Mouse (Mus musculus) lung, embryonic 14.5 days (tissue): ENCODE data around the gene Map4k3. TPM values are rescaled to one million over a fixed set of nuclear protein-coding genes. Genes with fewer than 3 reads are reported as not detected.
A peak's percentile ranks its signal among the peaks of the same experiment; 100 is the strongest.

Experiments
- ATAC-seq: fragments of 200-750 bp; cut with Nextera tagmentation; 2 replicates; pipeline ENCODE4 v1.8.0; 2017; ENCODE audit warnings: mild to moderate bottlenecking, moderate TSS enrichment, moderate library complexity; ENCODE audit not compliant: insufficient read depth
- DNase-seq: peaks from one replicate; pipeline ENCODE4 v3.0.0-alpha.2; 2015
- H3K27ac ChIP-seq: fragments of 300-500 bp; sonication (generic); 2 replicates; pipeline ENCODE4 v1.5.1; 2014; ENCODE audit warnings: low read depth, mild to moderate bottlenecking, moderate library complexity
- H3K27me3 ChIP-seq: fragments of 300-500 bp; sonication (generic); 2 replicates; pipeline ENCODE4 v1.6.1; 2014; ENCODE audit warnings: low read length, control low read depth; ENCODE audit not compliant: insufficient read depth
- H3K36me3 ChIP-seq: fragments of 300-500 bp; sonication (generic); 2 replicates; pipeline ENCODE4 v1.6.1; 2014; ENCODE audit warnings: control low read depth; ENCODE audit not compliant: insufficient read depth
- H3K4me1 ChIP-seq: fragments of 300-500 bp; sonication (generic); 2 replicates; pipeline ENCODE4 v1.6.1; 2014; ENCODE audit warnings: antibody characterized with exemption, control low read depth; ENCODE audit not compliant: insufficient read depth
- H3K4me2 ChIP-seq: fragments of 300-500 bp; sonication (generic); 2 replicates; pipeline ENCODE4 v1.6.1; 2014; ENCODE audit warnings: mild to moderate bottlenecking
- H3K4me3 ChIP-seq: fragments of 300-500 bp; sonication (generic); 2 replicates; pipeline ENCODE4 v1.5.1; 2014; ENCODE audit warnings: low read depth, low read length
- H3K9ac ChIP-seq: fragments of 300-500 bp; sonication (generic); 2 replicates; pipeline ENCODE4 v1.6.1; 2014
- H3K9me3 ChIP-seq: fragments of 300-500 bp; sonication (generic); 2 replicates; pipeline ENCODE4 v1.6.1; 2016; ENCODE audit warnings: low read depth, low read length, control low read depth
- CTCF ChIP-seq: IDR thresholded peaks from 2 replicates; pipeline ENCODE4 v1.5.1; 2016; ENCODE audit warnings: antibody characterized with exemption, low read depth
- WGBS: fragments of 180-500 bp; shearing (Covaris S2); extraction: QIAGEN DNeasy Blood & Tissue Kit; methylation state at CpG from one replicate; pipeline ENCODE4 v1.1.7; 2014; 5-methylcytosine and 5-hydroxymethylcytosine counted together
- polyA plus RNA-seq: library from polyadenylated mRNA; unstranded; fragments of >200 nt; fragmentation: Nextera tagmentation; extraction: Ambion mirVana; gene quantifications from 2 replicates; pipeline ENCODE4 v1.2.1, GENCODE M21; 2014

Map4k3 gene
- 62.7 and 64.7 TPM in 2 replicates for polyA plus RNA-seq

GRCm38 (mm10) chr17:80728062-80728858 lies at the start of gene Map4k3:
Map4k3 (minus strand) TSS chr17:80728485.
- H3K36me3 ChIP-seq: peaks cover 18% of the 10 kb centered on the region
- peak; percentile 90 for ATAC-seq
- no peaks in the 10 kb centered on the region for H3K27me3 ChIP-seq
- WGBS: under 1% methylated on average over 52 of the region's 64 CpGs
- DNase-seq: peak; percentile 88
- H3K4me1 ChIP-seq: peaks cover 13% of the 10 kb centered on the region
- peak within 1 kb of the TSS; percentile 97 for H3K9ac ChIP-seq
- H3K4me3 ChIP-seq: peak within 1 kb of the TSS; percentile 96
- peak within 1 kb of the TSS; percentile 73 for H3K4me2 ChIP-seq
- TF ChIP-seq CTCF: no peak
- no peaks in the 10 kb centered on the region; the same call in 1 of the 2 replicates for H3K9me3 ChIP-seq
- H3K27ac ChIP-seq: peak within 1 kb of the TSS; percentile 99

- Histone ChIP-seq H3K9me3 (no peaks in the 10 kb centered on the region), H3K27ac (no peak overlapping the region), H3K36me3 (no peaks in the 10 kb centered on the region), H3K4me2 (no peak overlapping the region), H3K4me3 (no peak overlapping the region), H3K27me3 (no peaks in the 10 kb centered on the region), H3K9ac (no peak overlapping the region), H3K4me1 (peaks cover 14% of the 10 kb centered on the region; the same call in 1 of the 2 replicates)
- WGBS: 82% methylated on average over 1 of the region's 1 CpGs
- TF ChIP-seq CTCF: no peak
- no peak for ATAC-seq
- DNase-seq: no peak
Measured at GRCm38 (mm10) chr17:80777581-80777980, 49.3 kb upstream of the Map4k3 start.

- DNase-seq (no peak), ATAC-seq (no peak)
- Histone ChIP-seq H3K27ac (no peak overlapping the region), H3K9ac (no peak overlapping the region), H3K36me3 (no peaks in the 10 kb centered on the region), H3K4me3 (no peak overlapping the region), H3K9me3 (no peaks in the 10 kb centered on the region), H3K27me3 (no peaks in the 10 kb centered on the region), H3K4me1 (peaks cover 14% of the 10 kb centered on the region; the same call in 1 of the 2 replicates), H3K4me2 (no peak overlapping the region)
- no peak for TF ChIP-seq CTCF
- WGBS: 62% methylated on average over 8 of the region's 8 CpGs
Measured at GRCm38 (mm10) chr17:80775178-80775788, 47.0 kb upstream of the Map4k3 start.

GRCm38 (mm10) chr17:80772545-80773453 lies 44.5 kb upstream of the Map4k3 start:
- DNase-seq (peak; percentile 80), ATAC-seq (peak; percentile 80)
- TF ChIP-seq CTCF: no peak
- H3K4me3 ChIP-seq: no peak overlapping the region
- peak overlapping the region; percentile 47 for H3K4me2 ChIP-seq
- H3K9ac ChIP-seq: no peak overlapping the region; the same call in none of the 2 replicates
- peaks cover 10% of the 10 kb centered on the region; the same call in 1 of the 2 replicates for H3K4me1 ChIP-seq
- peak overlapping the region; percentile 64 for H3K27ac ChIP-seq
- no peaks in the 10 kb centered on the region for H3K36me3 ChIP-seq
- 24% methylated on average over 14 of the region's 14 CpGs for WGBS
- no peaks in the 10 kb centered on the region for H3K27me3 ChIP-seq
- no peaks in the 10 kb centered on the region for H3K9me3 ChIP-seq

GRCm38 (mm10) chr17:80770065-80770464 lies 41.8 kb upstream of the Map4k3 start:
- no peak for ATAC-seq
- H3K36me3 ChIP-seq: no peaks in the 10 kb centered on the region
- 87% methylated on average over 1 of the region's 1 CpGs for WGBS
- no peak overlapping the region for H3K27ac ChIP-seq
- DNase-seq: no peak
- H3K9ac ChIP-seq: no peak overlapping the region
- H3K9me3 ChIP-seq: no peaks in the 10 kb centered on the region
- no peak overlapping the region for H3K4me3 ChIP-seq
- peaks cover 9% of the 10 kb centered on the region; the same call in 1 of the 2 replicates for H3K4me1 ChIP-seq
- TF ChIP-seq CTCF: peak; percentile 35
- no peaks in the 10 kb centered on the region for H3K27me3 ChIP-seq
- H3K4me2 ChIP-seq: no peak overlapping the region

- Histone ChIP-seq H3K9ac (no peak overlapping the region), H3K4me3 (no peak overlapping the region), H3K36me3 (no peaks in the 10 kb centered on the region), H3K4me1 (0 out of 2 replicates have a peak, but pooled peaks cover 4% of the 10 kb centered on the region), H3K27ac (no peak overlapping the region), H3K27me3 (no peaks in the 10 kb centered on the region), H3K9me3 (no peaks in the 10 kb centered on the region), H3K4me2 (no peak overlapping the region)
- no peak for TF ChIP-seq CTCF
- ATAC-seq (no peak), DNase-seq (no peak)
- WGBS: 26% methylated on average over 2 of the region's 2 CpGs
Measured at GRCm38 (mm10) chr17:80765204-80765603, 36.9 kb upstream of the Map4k3 start.
